Mouse (Mus musculus) forebrain, embryonic 11.5 days (tissue): ENCODE measurements around the gene Tspan15. TPM values are rescaled to one million over a fixed set of nuclear protein-coding genes. Genes with fewer than 3 reads are reported as not detected.

Source experiments
- ATAC-seq: fragments of 200-750 bp; cut with Nextera tagmentation; replicated peaks from 2 replicates; pipeline ENCODE4 v1.8.0; 2017; ENCODE audit warnings: moderate TSS enrichment; ENCODE audit not compliant: low FRiP score
- DNase-seq: peaks from one replicate; pipeline ENCODE4 v3.0.0-alpha.2; 2017; ENCODE audit warnings: low spot score
- H3K27ac ChIP-seq: fragments of 300-500 bp; sonication (generic); 2 replicates; pipeline ENCODE4 v1.5.1; 2014; ENCODE audit warnings: low read depth, low read length
- H3K27me3 ChIP-seq: fragments of 300-500 bp; sonication (generic); 2 replicates; pipeline ENCODE4 v1.6.1; 2014; ENCODE audit warnings: mild to moderate bottlenecking, low read length, mixed read lengths; ENCODE audit not compliant: control insufficient read depth, insufficient read depth
- H3K36me3 ChIP-seq: fragments of 300-500 bp; sonication (generic); 2 replicates; pipeline ENCODE4 v1.6.1; 2014; ENCODE audit warnings: mild to moderate bottlenecking, low read length, moderate library complexity, mixed read lengths; ENCODE audit not compliant: control insufficient read depth, insufficient read depth
- H3K4me1 ChIP-seq: fragments of 300-500 bp; sonication (generic); replicated peaks from 2 replicates; pipeline ENCODE4 v1.6.1; 2014; ENCODE audit warnings: low read length, mixed read lengths; ENCODE audit not compliant: control insufficient read depth, insufficient read depth
- H3K4me2 ChIP-seq: fragments of 300-500 bp; sonication (generic); 2 replicates; pipeline ENCODE4 v1.6.1; 2014; ENCODE audit warnings: low read depth, mild to moderate bottlenecking, low read length, moderate library complexity, mixed read lengths; ENCODE audit not compliant: severe bottlenecking
- H3K4me3 ChIP-seq: fragments of 300-500 bp; sonication (generic); 2 replicates; pipeline ENCODE4 v1.5.1; 2014; ENCODE audit warnings: low read depth, low read length
- H3K9ac ChIP-seq: fragments of 300-500 bp; sonication (generic); 2 replicates; pipeline ENCODE4 v1.6.1; 2014; ENCODE audit warnings: low read length
- H3K9me3 ChIP-seq: fragments of 300-500 bp; sonication (generic); 2 replicates; pipeline ENCODE4 v1.6.1; 2016; ENCODE audit warnings: low read length, mixed read lengths; ENCODE audit not compliant: control insufficient read depth
- WGBS: fragments of 180-500 bp; shearing (Covaris S2); extraction: QIAGEN DNeasy Blood & Tissue Kit; methylation state at CpG from one replicate; pipeline ENCODE4 v1.1.7; 2014; 5-methylcytosine and 5-hydroxymethylcytosine counted together
- polyA plus RNA-seq: library from polyadenylated mRNA; unstranded; fragments of >200 nt; fragmentation: Nextera tagmentation; extraction: Ambion mirVana; gene quantifications from 2 replicates; pipeline ENCODE4 v1.2.1, GENCODE M21; 2014

Tspan15 gene
- polyA plus RNA-seq, 1 experiment from 2014 or later, result 15.5 TPM

- peak; percentile 63 for ATAC-seq
- H3K9me3 ChIP-seq, result no peaks in the 10 kb centered on the region
- no peak overlapping the region for H3K27ac ChIP-seq
- no peak overlapping the region for H3K4me3 ChIP-seq
- 17% methylated on average over 15 of the region's 15 CpGs for WGBS
- DNase-seq, result peak; percentile 75
- H3K4me1 ChIP-seq, result peaks cover 13% of the 10 kb centered on the region
- H3K27me3 ChIP-seq, result peaks cover 2% of the 10 kb centered on the region; the same call in 1 of the 2 replicates
- H3K36me3 ChIP-seq, result no peaks in the 10 kb centered on the region
- no peak overlapping the region for H3K4me2 ChIP-seq
- H3K9ac ChIP-seq, result no peak overlapping the region
Measured at GRCm38 (mm10) chr10:62174533-62175313, 56.3 kb downstream of the Tspan15 start.

GRCm38 (mm10) chr10:62173941-62174448, 57.1 kb downstream of the Tspan15 start:
- 0 out of 2 replicates have a peak overlapping the region, but pooled peaks have one; percentile 20 for H3K9ac ChIP-seq
- H3K4me3 ChIP-seq, result no peak overlapping the region
- no peak overlapping the region for H3K27ac ChIP-seq
- H3K4me2 ChIP-seq, result no peak overlapping the region
- DNase-seq (no peak), ATAC-seq (no peak)
- H3K4me1 ChIP-seq, result peaks cover 13% of the 10 kb centered on the region
- peaks cover 2% of the 10 kb centered on the region; the same call in 1 of the 2 replicates for H3K27me3 ChIP-seq
- no peaks in the 10 kb centered on the region for H3K36me3 ChIP-seq
- no peaks in the 10 kb centered on the region for H3K9me3 ChIP-seq
- WGBS, result 17% methylated on average over 9 of the region's 9 CpGs

DNA sequence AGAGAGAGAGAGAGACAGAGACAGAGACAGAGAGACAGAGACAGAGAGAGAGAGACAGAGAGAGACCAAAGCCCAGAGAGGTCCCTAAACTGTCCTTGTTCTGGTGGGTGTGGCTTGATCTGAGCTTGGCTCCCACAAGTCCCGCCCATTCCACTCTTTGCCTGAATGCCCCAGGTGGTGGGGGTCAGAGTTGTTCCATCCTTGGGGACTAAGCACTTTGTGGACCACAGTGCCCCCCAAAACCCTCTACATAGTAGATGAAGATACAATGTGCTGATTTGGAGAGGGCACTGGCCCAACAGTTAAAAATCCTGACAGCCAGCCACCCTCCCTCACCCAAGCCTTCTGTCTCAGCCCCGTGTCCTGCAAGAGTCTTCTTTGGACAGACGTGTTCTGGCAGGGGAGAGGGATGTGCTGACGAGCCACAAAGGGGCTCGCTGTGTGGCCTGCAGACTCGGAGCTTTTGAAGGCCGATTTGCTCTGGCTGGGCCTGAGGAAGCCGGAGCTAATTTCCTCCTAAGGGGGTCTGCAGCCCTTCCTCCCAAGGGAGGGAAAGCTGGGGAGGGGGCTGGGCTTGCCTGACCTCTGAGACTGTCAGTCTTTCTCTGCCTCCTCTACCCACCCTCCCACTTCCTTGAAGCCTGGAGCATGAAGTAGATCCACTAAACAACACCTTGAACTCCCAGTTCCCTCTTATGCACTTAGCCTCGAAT, 58.1 kb downstream of the Tspan15 start:
- WGBS, result 2% methylated on average over 9 of the region's 9 CpGs
- 0 out of 2 replicates have a peak overlapping the region, but pooled peaks have one; percentile 27 for H3K9ac ChIP-seq
- H3K4me3 ChIP-seq, result no peak overlapping the region
- no peak overlapping the region for H3K4me2 ChIP-seq
- ATAC-seq (peak; percentile 44; the same call in 1 of the 2 replicates), DNase-seq (no peak)
- H3K27ac ChIP-seq, result no peak overlapping the region
- no peaks in the 10 kb centered on the region for H3K9me3 ChIP-seq
- peaks cover 13% of the 10 kb centered on the region for H3K4me1 ChIP-seq
- no peaks in the 10 kb centered on the region for H3K36me3 ChIP-seq
- H3K27me3 ChIP-seq, result peaks cover 2% of the 10 kb centered on the region; the same call in 1 of the 2 replicates

- Histone ChIP-seq H3K27me3 (no peaks in the 10 kb centered on the region), H3K4me1 (no peaks in the 10 kb centered on the region), H3K27ac (no peak overlapping the region), H3K4me3 (no peak overlapping the region), H3K9ac (no peak overlapping the region), H3K36me3 (no peaks in the 10 kb centered on the region), H3K4me2 (no peak overlapping the region), H3K9me3 (no peaks in the 10 kb centered on the region)
- DNase-seq (no peak), ATAC-seq (no peak)
- WGBS, result 60% methylated on average over 10 of the region's 10 CpGs
Measured at GRCm38 (mm10) chr10:62162410-62162809, 68.6 kb downstream of the Tspan15 start.

- ATAC-seq, result no peak
- H3K4me1 ChIP-seq, result no peaks in the 10 kb centered on the region
- no peak overlapping the region for H3K4me2 ChIP-seq
- no peak overlapping the region for H3K27ac ChIP-seq
- WGBS, result 11% methylated on average over 7 of the region's 7 CpGs
- H3K36me3 ChIP-seq, result no peaks in the 10 kb centered on the region
- no peaks in the 10 kb centered on the region for H3K9me3 ChIP-seq
- H3K4me3 ChIP-seq, result no peak overlapping the region
- no peak overlapping the region for H3K9ac ChIP-seq
- no peak for DNase-seq
- H3K27me3 ChIP-seq, result no peaks in the 10 kb centered on the region
Measured at GRCm38 (mm10) chr10:62149929-62150328, 81.1 kb downstream of the Tspan15 start.

- 46% methylated on average over 12 of the region's 12 CpGs for WGBS
- no peaks in the 10 kb centered on the region for H3K27me3 ChIP-seq
- H3K36me3 ChIP-seq, result no peaks in the 10 kb centered on the region
- no peak overlapping the region for H3K27ac ChIP-seq
- H3K9me3 ChIP-seq, result no peaks in the 10 kb centered on the region
- H3K4me2 ChIP-seq, result no peak overlapping the region
- no peak overlapping the region for H3K4me3 ChIP-seq
- no peaks in the 10 kb centered on the region for H3K4me1 ChIP-seq
- DNase-seq (no peak), ATAC-seq (no peak)
- no peak overlapping the region for H3K9ac ChIP-seq
Measured at GRCm38 (mm10) chr10:62147466-62148248, 83.4 kb downstream of the Tspan15 start.

- Histone ChIP-seq H3K36me3 (no peaks in the 10 kb centered on the region), H3K27me3 (no peaks in the 10 kb centered on the region), H3K4me2 (no peak overlapping the region), H3K4me3 (no peak overlapping the region), H3K27ac (no peak overlapping the region), H3K4me1 (no peaks in the 10 kb centered on the region), H3K9ac (no peak overlapping the region), H3K9me3 (no peaks in the 10 kb centered on the region)
- DNase-seq, result no peak
- WGBS, result 64% methylated on average over 5 of the region's 5 CpGs
- no peak for ATAC-seq
Measured at GRCm38 (mm10) chr10:62145957-62146356, 85.1 kb downstream of the Tspan15 start.

- no peaks in the 10 kb centered on the region for H3K27me3 ChIP-seq
- DNase-seq (no peak), ATAC-seq (no peak)
- H3K4me2 ChIP-seq, result no peak within 1 kb of the TSS
- no peaks in the 10 kb centered on the region for H3K36me3 ChIP-seq
- H3K9me3 ChIP-seq, result no peaks in the 10 kb centered on the region
- H3K4me1 ChIP-seq, result no peaks in the 10 kb centered on the region
- 79% methylated on average over 8 of the region's 8 CpGs for WGBS
- H3K9ac ChIP-seq, result no peak within 1 kb of the TSS
- no peak within 1 kb of the TSS for H3K27ac ChIP-seq
- H3K4me3 ChIP-seq, result no peak within 1 kb of the TSS
Measured at GRCm38 (mm10) chr10:62143820-62144219, 87.2 kb downstream of the Tspan15 start, which contains the start of gene Fam241b. Gene Fam241b, minus strand, starts transcription at chr10:62143920.
